17 mouse cellular contexts compared by ENCODE assay signal in the genomic region with DNA sequence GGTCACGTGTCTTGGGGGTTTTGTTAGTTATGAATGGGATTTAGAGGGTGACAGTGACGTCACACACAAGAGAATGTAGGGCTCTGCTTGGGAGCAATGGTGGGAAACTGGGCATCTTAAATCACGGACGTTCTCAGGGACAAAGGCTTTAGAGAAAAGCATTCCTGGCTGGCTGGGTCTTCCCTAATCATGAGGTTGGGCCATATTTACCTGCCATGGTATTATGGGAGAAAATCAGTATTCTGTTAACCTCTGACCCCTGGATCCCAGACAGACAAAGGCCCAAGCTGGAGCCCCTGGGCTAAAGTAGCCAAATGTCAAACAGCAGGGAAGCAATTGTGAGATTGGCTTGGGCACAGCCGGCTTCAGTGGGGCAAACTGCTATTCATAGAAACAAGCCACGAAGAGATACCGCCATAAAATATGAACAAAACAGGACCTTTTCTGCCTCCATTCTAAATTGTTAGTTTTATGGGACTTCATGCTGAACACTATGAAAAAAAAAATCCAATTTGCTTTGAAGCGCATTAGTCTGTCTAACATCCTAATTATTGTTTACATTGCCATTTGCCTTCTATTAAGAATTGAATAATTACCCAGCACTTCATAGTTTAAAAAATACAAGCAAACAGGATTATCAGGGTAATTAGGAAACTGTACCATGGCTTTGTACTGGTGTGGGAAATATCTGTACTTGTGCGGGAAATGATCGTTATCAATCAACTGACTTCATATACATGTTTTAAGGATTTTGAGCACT. TPM values are rescaled to one million over a fixed set of nuclear protein-coding genes. Genes with fewer than 3 reads are reported as not detected.
A peak's percentile ranks its signal among the peaks of the same experiment; 100 is the strongest.
DNase-seq lines count a peak whose midpoint lies in the region; ATAC-seq and TF ChIP-seq lines count a peak whose summit lies in the region.
"Had no signal": no experiment of that assay in that cellular context is flagged by ENCODE, and none has a peak within 500 bp of the region (broad histone marks: within the 10 kb centered on the region; RNA-seq: fewer than 3 reads in every experiment).

No protein-coding gene starts in this region.

- in situ Hi-C loops in CH12.LX (cut with MboI; ENCODE audit: low pct_ligation_motif_present, low pct_unique_long_range_greater_than_20kb, low sequenced_read_pairs), result no loop called here

- dilution Hi-C loops in CH12.LX (cut with MboI; ENCODE audit: extremely low pct_ligation_motif_present, extremely low pct_unique_long_range_greater_than_20kb, low sequenced_read_pairs), result no loop called here

- no peaks in the 10 kb centered on the region for H3K27me3 ChIP-seq in CH12.LX (replicated peaks)
- H3K27me3 ChIP-seq in forebrain, embryonic 15.5 days, result no peaks in the 10 kb centered on the region
- no peaks in the 10 kb centered on the region for H3K27me3 ChIP-seq in kidney, embryonic 14.5 days (ENCODE audit: control insufficient read depth, insufficient read depth, low read length)
- H3K27me3 ChIP-seq: limb, embryonic 15.5 days; megakaryocyte, embryonic 14.5 days; stomach, embryonic 15.5 days had no signal

- H3K4me3 ChIP-seq in CH12.LX (replicated peaks in 1 of 3; ENCODE audit: low read depth in 2 of 3, low read length in 2 of 3, poor library complexity in 1 of 3), result no peak overlapping the region
- H3K4me3 ChIP-seq in forebrain, embryonic 15.5 days, result 0 out of 2 replicates have a peak overlapping the region, but pooled peaks have one; percentile 0
- H3K4me3 ChIP-seq in kidney, embryonic 14.5 days (ENCODE audit: low read length), result no peak overlapping the region
- H3K4me3 ChIP-seq: limb, embryonic 15.5 days; megakaryocyte, embryonic 14.5 days; stomach, embryonic 15.5 days had no signal

- TF ChIP-seq RAD21 in CH12.LX (IDR thresholded peaks at IDR 0.05; ENCODE audit: low read depth, low read length), result no peak

- H3K79me2 ChIP-seq in CH12.LX (replicated peaks; ENCODE audit: control insufficient read depth, extremely low read depth, insufficient read depth, poor library complexity, severe bottlenecking), result peaks cover 69% of the 10 kb centered on the region

- no peaks in the 10 kb centered on the region for H3K9me3 ChIP-seq in CH12.LX (replicated peaks; ENCODE audit: low read length)
- H3K9me3 ChIP-seq in forebrain, embryonic 15.5 days, result no peaks in the 10 kb centered on the region
- no peaks in the 10 kb centered on the region for H3K9me3 ChIP-seq in kidney, embryonic 14.5 days (ENCODE audit: control insufficient read depth, low read length)
- H3K9me3 ChIP-seq: limb, embryonic 15.5 days; stomach, embryonic 15.5 days had no signal

- no peak for TF ChIP-seq POLR2A in CH12.LX (IDR thresholded peaks at IDR 0.05; ENCODE audit: low read depth, low read length)

- H3K4me2 ChIP-seq in CH12.LX (ENCODE audit: insufficient read depth, low read depth, poor library complexity, severe bottlenecking), result 0 out of 2 replicates have a peak overlapping the region, but pooled peaks have one; percentile 89
- H3K4me2 ChIP-seq in forebrain, embryonic 15.5 days (replicated peaks), result peak overlapping the region; percentile 39
- no peak overlapping the region for H3K4me2 ChIP-seq in kidney, embryonic 14.5 days (replicated peaks; ENCODE audit: low read depth, low read length)
- H3K4me2 ChIP-seq: heart, embryonic 11.5 days; limb, embryonic 15.5 days; lung, embryonic 14.5 days; stomach, embryonic 15.5 days had no signal

- peaks cover 13 to 75% of the 10 kb centered on the region in 2 experiments for H3K4me1 ChIP-seq in CH12.LX (ENCODE audit: control insufficient read depth in 1 of 2, insufficient read depth in 2 of 2)
- H3K4me1 ChIP-seq in forebrain, embryonic 15.5 days, result peaks cover 88% of the 10 kb centered on the region
- H3K4me1 ChIP-seq in kidney, embryonic 14.5 days (ENCODE audit: control insufficient read depth, insufficient read depth, low read length), result peaks cover 11% of the 10 kb centered on the region; the same call in 1 of the 2 replicates
- H3K4me1 ChIP-seq: megakaryocyte, embryonic 14.5 days had no signal

- H3K27ac ChIP-seq in CH12.LX (ENCODE audit: insufficient read depth, low read depth), result no peak overlapping the region; the same call in 1 of the 2 replicates
- no peak overlapping the region; the same call in 1 of the 2 replicates for H3K27ac ChIP-seq in forebrain, embryonic 15.5 days (replicated peaks)
- no peak overlapping the region for H3K27ac ChIP-seq in kidney, embryonic 14.5 days (ENCODE audit: low read depth, low read length)
- H3K27ac ChIP-seq: limb, embryonic 15.5 days; stomach, embryonic 15.5 days had no signal

- WGBS in forebrain, embryonic 15.5 days, result 9% methylated on average over 10 of the region's 10 CpGs
- WGBS in kidney, embryonic 14.5 days, result 57% methylated on average over 10 of the region's 10 CpGs

- ATAC-seq in forebrain, embryonic 15.5 days (replicated peaks), result no peak
- no peak for ATAC-seq in kidney, embryonic 14.5 days (ENCODE audit: low FRiP score, low TSS enrichment)

- no peak overlapping the region; the same call in 1 of the 2 replicates for H3K9ac ChIP-seq in CH12.LX (ENCODE audit: insufficient read depth, low read depth)
- H3K9ac ChIP-seq in forebrain, embryonic 15.5 days (replicated peaks), result no peak overlapping the region
- no peak overlapping the region for H3K9ac ChIP-seq in kidney, embryonic 14.5 days (ENCODE audit: low read depth, low read length)
- H3K9ac ChIP-seq: limb, embryonic 15.5 days; lung, embryonic 14.5 days; stomach, embryonic 15.5 days had no signal

- no peak for DNase-seq in CH12.LX (ENCODE audit: extremely low read depth)
- DNase-seq in embryo, embryonic 10.5 days (ENCODE audit: low spot score), result peak; percentile 86
- DNase-seq in mesoderm, embryonic 11.5 days (ENCODE audit: low read depth, low spot score), result peak; percentile 81
- DNase-seq in frontal cortex, postnatal 14 days (ENCODE audit: low spot score in 2 of 2), result no peak
- DNase-seq in adrenal gland, adult 8-10 months, result no peak
- no peak for DNase-seq in left cerebral cortex, postnatal 25 days (ENCODE audit: low spot score in 2 of 2)
- DNase-seq: cerebellum, adult 9-10 months; gastrocnemius, postnatal 14 days; kidney, postnatal 10 days; lung, embryonic 14.5 days; thymus, postnatal 4 days had no signal

- H3K36me3 ChIP-seq in CH12.LX (replicated peaks in 1 of 2; ENCODE audit: control insufficient read depth in 1 of 2, insufficient read depth in 1 of 2, low read length in 1 of 2), result peaks cover 8 to 10% of the 10 kb centered on the region in 2 experiments
- H3K36me3 ChIP-seq in forebrain, embryonic 15.5 days, result no peaks in the 10 kb centered on the region
- H3K36me3 ChIP-seq in kidney, embryonic 14.5 days (ENCODE audit: control insufficient read depth, insufficient read depth, low read length), result no peaks in the 10 kb centered on the region
- H3K36me3 ChIP-seq: limb, embryonic 15.5 days; stomach, embryonic 15.5 days had no signal

- intact Hi-C loops in left cerebral cortex, postnatal 25 days (cut with DNase I), result no loop called here

- no peak for TF ChIP-seq EP300 in CH12.LX (IDR thresholded peaks at IDR 0.05; ENCODE audit: low read length)

- TF ChIP-seq CTCF in CH12.LX (conservative IDR thresholded peaks at IDR 0.05 in 1 of 2, IDR thresholded peaks at IDR 0.05 in 1 of 2; ENCODE audit: low read depth in 2 of 2, low read length in 2 of 2), result no peak

TF ChIP-seq in CH12.LX, 34 proteins besides CTCF, POLR2A, EP300 and RAD21:
- TF ChIP-seq BHLHE40 (IDR thresholded peaks at IDR 0.05; ENCODE audit: low read depth, low read length) (peak; percentile 41; the same call in 1 of the 2 replicates), E2F4 (IDR thresholded peaks at IDR 0.05; ENCODE audit: insufficient replicate concordance, low read depth, low read length) (no peak), GABPA (IDR thresholded peaks at IDR 0.05; ENCODE audit: insufficient replicate concordance, low read depth, low read length) (no peak), ELF1 (IDR thresholded peaks at IDR 0.05; ENCODE audit: low read depth, low read length) (no peak), MXI1 (IDR thresholded peaks at IDR 0.05; ENCODE audit: low read depth, low read length) (no peak), MAX (IDR thresholded peaks at IDR 0.05; ENCODE audit: low read length) (no peak), ZNF384 (IDR thresholded peaks at IDR 0.05; ENCODE audit: low read depth, low read length) (no peak), POLR2AphosphoS2 (IDR thresholded peaks at IDR 0.05; ENCODE audit: low read depth, low read length) (no peak), HCFC1 (IDR thresholded peaks at IDR 0.05; ENCODE audit: low read depth, low read length) (no peak)

RNA-seq across cellular contexts. Expression of a gene that starts 19.7 kb away (rescaled TPM):
- 16.1 and 26.0 TPM in 2 replicates for total RNA-seq in CH12.LX (2012; rRNA removed)
- 12.1 and 13.0 TPM in 2 replicates for total RNA-seq in CH12.LX (2014; rRNA removed)
- 3.8 and 3.9 TPM in 2 replicates for polyA plus RNA-seq in CH12.LX (2012; ENCODE audit: insufficient read length, low read depth)
- polyA plus RNA-seq in forebrain, embryonic 15.5 days (2015; fragmentation: Nextera tagmentation; extraction: Ambion mirVana), result 93.3 and 95.7 TPM in 2 replicates
- 1 to 10 TPM; 2.9 to 4.0 (median 3.4) TPM for total RNA-seq in adrenal gland, adult 8-10 months (2022)
- total RNA-seq in left cerebral cortex, postnatal 25 days (2021), result 100 to 1,000 TPM; 177 to 192 TPM
- polyA plus RNA-seq in kidney, embryonic 14.5 days (2014; fragmentation: Nextera tagmentation; extraction: Ambion mirVana), result 12.1 and 24.0 TPM in 2 replicates

Comparison
In these comparisons a context has a peak if more than half of its experiments do, and no peak if none do; other contexts are left out.
1. DNase-seq: peak in embryo, embryonic 10.5 days (single experiment) and mesoderm, embryonic 11.5 days (single experiment); none in CH12.LX (single experiment), frontal cortex, postnatal 14 days (0 of 2), adrenal gland, adult 8-10 months (single experiment) and left cerebral cortex, postnatal 25 days (0 of 2).
2. RNA of a gene that starts 19.7 kb away (total RNA-seq): 177 to 192 TPM in left cerebral cortex, postnatal 25 days; 12.1 to 26.0 TPM in CH12.LX and 2.9 to 4.0 TPM in adrenal gland, adult 8-10 months; every median in the first group is over 4 times any median in the second.